Mouse (Mus musculus) testis, adult 2 months (tissue): ENCODE data around the gene Olfr612.

Experiments
- CTCF ChIP-seq: fragments of 200-500 bp; IDR thresholded peaks from 2 replicates; pipeline ENCODE4 v1.5.1; 2012; ENCODE audit warnings: low read depth, mild to moderate bottlenecking, inconsistent platforms, low read length, moderate library complexity; ENCODE audit not compliant: control insufficient read depth, insufficient read depth, insufficient replicate concordance
- POLR2A ChIP-seq: fragments of 200-500 bp; IDR thresholded peaks from 2 replicates; pipeline ENCODE4 v1.6.1; 2012; ENCODE audit warnings: low read depth, mild to moderate bottlenecking, inconsistent platforms, low read length, moderate library complexity; ENCODE audit not compliant: control insufficient read depth

GRCm38 (mm10) chr7:103589803-103590202 is 47.3 kb upstream of the Olfr612 start, which contains the start of gene Olfr618:
- TF ChIP-seq CTCF (no peak), POLR2A (no peak)
